Mouse (Mus musculus) forebrain, embryonic 16.5 days (tissue): Measurements from ENCODE around the gene Nfasc. TPM values are rescaled to one million over a fixed set of nuclear protein-coding genes. Genes with fewer than 3 reads are reported as not detected.

Source experiments
- ATAC-seq: fragments of 200-750 bp; cut with Nextera tagmentation; 2 replicates; pipeline ENCODE4 v1.8.0; 2017; ENCODE audit warnings: mild to moderate bottlenecking, moderate library complexity
- H3K27ac ChIP-seq: fragments of 300-500 bp; sonication (generic); 2 replicates; pipeline ENCODE4 v1.5.1; 2014; ENCODE audit warnings: low read length, control low read depth
- H3K27me3 ChIP-seq: fragments of 300-500 bp; sonication (generic); replicated peaks from 2 replicates; pipeline ENCODE4 v1.6.1; 2014; ENCODE audit warnings: low read length; ENCODE audit not compliant: control insufficient read depth, insufficient read depth
- H3K36me3 ChIP-seq: fragments of 300-500 bp; sonication (generic); 2 replicates; pipeline ENCODE4 v1.6.1; 2014; ENCODE audit not compliant: control insufficient read depth, insufficient read depth
- H3K4me1 ChIP-seq: fragments of 300-500 bp; sonication (generic); replicated peaks from 2 replicates; pipeline ENCODE4 v1.6.1; 2014; ENCODE audit warnings: low read length; ENCODE audit not compliant: control insufficient read depth, insufficient read depth
- H3K4me2 ChIP-seq: fragments of 300-500 bp; sonication (generic); 2 replicates; pipeline ENCODE4 v1.6.1; 2014; ENCODE audit warnings: mild to moderate bottlenecking, low read length, control low read depth
- H3K4me3 ChIP-seq: fragments of 300-500 bp; sonication (generic); replicated peaks from 2 replicates; pipeline ENCODE4 v1.5.1; 2014; ENCODE audit warnings: mild to moderate bottlenecking, low read length, control low read depth
- H3K9ac ChIP-seq: fragments of 300-500 bp; sonication (generic); replicated peaks from 2 replicates; pipeline ENCODE4 v1.6.1; 2014; ENCODE audit warnings: low read depth, low read length, control low read depth
- H3K9me3 ChIP-seq: fragments of 300-500 bp; sonication (generic); 2 replicates; pipeline ENCODE4 v1.6.1; 2016; ENCODE audit warnings: low read length; ENCODE audit not compliant: control insufficient read depth
- WGBS: fragments of 180-500 bp; shearing (Covaris S2); extraction: QIAGEN DNeasy Blood & Tissue Kit; methylation state at CpG from one replicate; pipeline ENCODE4 v1.1.7; 2014; 5-methylcytosine and 5-hydroxymethylcytosine counted together
- polyA plus RNA-seq: library from polyadenylated mRNA; unstranded; fragments of >200 nt; fragmentation: Nextera tagmentation; extraction: Ambion mirVana; gene quantifications from 2 replicates; pipeline ENCODE4 v1.2.1, GENCODE M21; 2015

Nfasc gene
- polyA plus RNA-seq, 1 experiment from 2014 or later = 61.8 TPM

DNA sequence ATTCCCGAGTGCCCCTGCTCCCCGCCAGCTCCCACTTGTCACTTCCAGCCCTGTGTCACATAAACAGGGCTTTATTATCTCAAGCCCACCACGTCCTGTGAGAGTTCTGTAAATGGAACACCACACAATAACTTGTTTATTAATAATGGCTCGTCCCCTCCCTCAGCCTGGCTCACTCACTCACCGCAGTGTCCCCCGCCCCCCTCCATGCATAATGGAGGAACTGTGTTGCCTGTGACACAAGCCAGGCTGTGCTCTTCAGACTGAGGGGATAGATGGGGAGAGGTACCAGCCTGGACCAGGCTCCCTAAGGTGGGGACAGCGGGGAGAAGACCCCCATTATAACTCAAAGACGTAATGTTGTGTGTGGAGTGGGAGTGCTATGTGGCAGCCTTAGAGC is 34.3 kb downstream of the Nfasc start:
- no peak overlapping the region for H3K4me2 ChIP-seq
- H3K27me3 ChIP-seq = no peaks in the 10 kb centered on the region
- H3K27ac ChIP-seq = no peak overlapping the region
- no peak overlapping the region for H3K4me3 ChIP-seq
- H3K9ac ChIP-seq = no peak overlapping the region
- WGBS = 46% methylated on average over 8 of the region's 8 CpGs
- no peaks in the 10 kb centered on the region for H3K36me3 ChIP-seq
- peaks cover 24% of the 10 kb centered on the region for H3K4me1 ChIP-seq
- no peaks in the 10 kb centered on the region for H3K9me3 ChIP-seq
- no peak for ATAC-seq

GRCm38 (mm10) chr1:132703467-132703866 is 38.1 kb downstream of the Nfasc start:
- Histone ChIP-seq H3K9me3 (no peaks in the 10 kb centered on the region), H3K27ac (no peak overlapping the region), H3K4me1 (peaks cover 14% of the 10 kb centered on the region), H3K27me3 (no peaks in the 10 kb centered on the region), H3K9ac (no peak overlapping the region), H3K36me3 (no peaks in the 10 kb centered on the region), H3K4me2 (no peak overlapping the region), H3K4me3 (no peak overlapping the region)
- ATAC-seq = no peak
- WGBS = 20% methylated on average over 5 of the region's 5 CpGs

DNA sequence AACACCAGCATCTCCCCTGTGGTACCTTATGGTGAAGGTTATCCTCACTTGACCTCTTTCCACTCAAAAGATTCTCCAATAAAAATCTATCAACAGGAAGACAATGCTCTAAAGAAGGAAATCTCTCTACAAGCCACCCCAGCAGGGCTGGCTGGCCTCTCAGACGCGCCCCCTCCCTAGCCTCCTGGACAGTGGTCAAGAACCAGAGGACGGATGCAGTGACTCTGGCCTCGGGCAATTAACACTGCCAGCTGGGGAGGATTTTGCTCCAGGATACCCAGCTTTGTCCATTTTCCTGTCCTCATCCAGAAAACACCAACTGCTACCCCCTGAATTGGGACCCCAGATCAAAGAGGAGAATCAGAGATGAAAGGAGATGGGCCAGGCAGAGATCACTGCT is 44.7 kb downstream of the Nfasc start:
- Histone ChIP-seq H3K4me2 (no peak overlapping the region), H3K27ac (peak overlapping the region; percentile 19; the same call in 1 of the 2 replicates), H3K4me1 (peaks cover 11% of the 10 kb centered on the region), H3K9ac (no peak overlapping the region), H3K9me3 (no peaks in the 10 kb centered on the region), H3K27me3 (no peaks in the 10 kb centered on the region), H3K36me3 (no peaks in the 10 kb centered on the region), H3K4me3 (no peak overlapping the region)
- no peak for ATAC-seq
- WGBS = 61% methylated on average over 4 of the region's 4 CpGs

GRCm38 (mm10) chr1:132696232-132696631 is 45.4 kb downstream of the Nfasc start:
- 26% methylated on average over 2 of the region's 2 CpGs for WGBS
- no peaks in the 10 kb centered on the region for H3K27me3 ChIP-seq
- H3K9ac ChIP-seq = no peak overlapping the region
- no peak overlapping the region for H3K4me3 ChIP-seq
- peak; percentile 80 for ATAC-seq
- no peaks in the 10 kb centered on the region for H3K9me3 ChIP-seq
- H3K4me1 ChIP-seq = peaks cover 11% of the 10 kb centered on the region
- no peaks in the 10 kb centered on the region for H3K36me3 ChIP-seq
- H3K27ac ChIP-seq = no peak overlapping the region
- H3K4me2 ChIP-seq = no peak overlapping the region

DNA sequence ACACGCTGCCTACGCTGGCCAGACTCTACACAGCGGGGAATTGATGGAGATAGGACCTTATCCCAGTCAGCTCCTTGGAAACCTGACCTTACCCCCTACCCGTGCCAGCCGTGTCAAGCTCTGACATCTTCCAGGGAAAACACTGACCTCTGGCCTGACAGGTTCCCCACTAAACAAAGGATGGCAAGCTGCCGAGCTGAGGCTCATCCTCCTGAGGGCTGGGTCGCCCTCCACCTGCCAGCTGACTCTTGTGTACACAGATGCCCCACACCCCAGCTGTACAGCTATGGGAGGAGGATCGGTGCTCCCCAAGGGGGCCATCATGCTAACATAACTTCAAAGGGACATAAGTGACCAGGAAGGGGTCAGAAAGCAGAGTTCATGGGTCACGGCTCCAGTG is 47.6 kb downstream of the Nfasc start:
- H3K4me1 ChIP-seq = peaks cover 14% of the 10 kb centered on the region
- H3K27me3 ChIP-seq = no peaks in the 10 kb centered on the region
- H3K36me3 ChIP-seq = no peaks in the 10 kb centered on the region
- H3K9me3 ChIP-seq = no peaks in the 10 kb centered on the region
- ATAC-seq = no peak
- no peak overlapping the region for H3K4me2 ChIP-seq
- WGBS = 69% methylated on average over 9 of the region's 9 CpGs
- H3K4me3 ChIP-seq = no peak overlapping the region
- no peak overlapping the region for H3K27ac ChIP-seq
- no peak overlapping the region for H3K9ac ChIP-seq

DNA sequence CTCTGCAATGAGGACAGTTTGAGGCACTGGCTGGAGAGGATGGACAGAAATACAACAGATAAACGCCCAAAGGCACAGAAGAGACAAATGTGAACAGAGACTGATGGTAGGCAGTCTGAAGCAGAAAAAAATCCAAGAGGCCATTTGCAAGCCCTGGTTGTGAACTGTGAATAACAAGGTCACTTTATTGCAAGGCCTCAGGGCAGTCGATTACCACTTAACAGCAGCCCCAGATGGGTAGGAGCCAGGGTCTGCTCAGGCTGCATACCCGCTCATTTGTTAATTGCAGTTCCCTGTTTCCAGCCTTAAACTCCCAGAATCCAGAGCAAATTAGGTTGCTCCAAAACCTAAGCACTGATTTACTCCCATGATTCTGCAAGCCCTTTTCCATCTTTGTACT is 52.4 kb downstream of the Nfasc start:
- 60% methylated on average over 3 of the region's 3 CpGs for WGBS
- Histone ChIP-seq H3K4me3 (no peak overlapping the region), H3K9ac (no peak overlapping the region), H3K4me1 (0 out of 2 replicates have a peak, but pooled peaks cover 3% of the 10 kb centered on the region), H3K9me3 (no peaks in the 10 kb centered on the region), H3K4me2 (no peak overlapping the region), H3K36me3 (0 out of 2 replicates have a peak, but pooled peaks cover 2% of the 10 kb centered on the region), H3K27me3 (no peaks in the 10 kb centered on the region), H3K27ac (no peak overlapping the region)
- ATAC-seq = no peak

- no peak overlapping the region for H3K27ac ChIP-seq
- no peaks in the 10 kb centered on the region; the same call in 1 of the 2 replicates for H3K9me3 ChIP-seq
- H3K4me2 ChIP-seq = no peak overlapping the region
- H3K36me3 ChIP-seq = no peaks in the 10 kb centered on the region
- peak; percentile 41; the same call in 1 of the 2 replicates for ATAC-seq
- no peaks in the 10 kb centered on the region for H3K27me3 ChIP-seq
- H3K4me3 ChIP-seq = no peak overlapping the region
- H3K4me1 ChIP-seq = 0 out of 2 replicates have a peak, but pooled peaks cover 7% of the 10 kb centered on the region
- no peak overlapping the region for H3K9ac ChIP-seq
- WGBS = 31% methylated on average over 12 of the region's 12 CpGs
Observed at GRCm38 (mm10) chr1:132678935-132679334, 62.7 kb downstream of the Nfasc start.

DNA sequence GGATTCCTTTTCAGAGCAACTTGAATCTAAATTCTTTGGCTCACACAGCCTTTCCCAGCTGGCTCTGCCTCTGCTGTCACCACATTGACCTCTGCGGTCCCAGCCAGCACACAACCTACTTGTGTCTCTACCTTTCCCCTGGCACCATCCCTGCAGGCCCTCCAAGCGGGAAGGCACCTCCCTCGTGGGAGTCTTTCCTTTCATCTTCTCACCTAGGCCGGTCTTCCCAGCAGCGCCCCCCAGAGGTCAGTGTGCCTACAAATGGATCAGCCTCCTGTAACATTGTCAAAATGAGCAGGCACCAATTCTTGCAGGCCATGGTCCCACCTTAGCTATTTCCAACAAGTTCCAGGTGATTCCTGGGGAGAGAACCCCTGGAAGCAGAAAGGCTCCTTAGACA is 63.5 kb downstream of the Nfasc start:
- Histone ChIP-seq H3K27me3 (no peaks in the 10 kb centered on the region), H3K4me2 (no peak overlapping the region), H3K9ac (no peak overlapping the region), H3K4me3 (no peak overlapping the region), H3K27ac (no peak overlapping the region), H3K4me1 (0 out of 2 replicates have a peak, but pooled peaks cover 7% of the 10 kb centered on the region), H3K9me3 (no peaks in the 10 kb centered on the region; the same call in 1 of the 2 replicates), H3K36me3 (no peaks in the 10 kb centered on the region)
- ATAC-seq = no peak
- 43% methylated on average over 5 of the region's 5 CpGs for WGBS

DNA sequence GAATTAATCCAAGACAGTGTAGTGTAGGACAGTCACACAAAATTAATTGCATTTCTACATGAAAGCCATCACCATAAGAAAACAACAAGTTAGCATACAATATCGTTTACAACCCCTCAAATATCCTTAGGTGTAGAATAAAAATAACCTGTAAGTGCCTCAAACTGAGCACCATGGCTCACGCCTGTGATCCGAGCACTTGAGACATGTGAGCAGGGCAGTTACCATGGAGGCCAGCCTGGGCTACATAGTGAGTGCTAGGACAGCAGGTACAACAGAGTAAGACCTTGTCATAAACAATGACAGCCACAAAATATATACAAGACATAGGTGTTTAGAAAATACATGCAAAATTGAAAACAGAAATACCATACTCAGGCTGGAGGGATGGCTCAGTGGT is 68.9 kb downstream of the Nfasc start:
- no peak for ATAC-seq
- Histone ChIP-seq H3K4me1 (peaks cover 5% of the 10 kb centered on the region), H3K4me2 (no peak overlapping the region), H3K9me3 (no peaks in the 10 kb centered on the region), H3K4me3 (no peak overlapping the region), H3K9ac (no peak overlapping the region), H3K27ac (no peak overlapping the region), H3K36me3 (no peaks in the 10 kb centered on the region), H3K27me3 (no peaks in the 10 kb centered on the region)
- WGBS = 96% methylated on average over 3 of the region's 3 CpGs

DNA sequence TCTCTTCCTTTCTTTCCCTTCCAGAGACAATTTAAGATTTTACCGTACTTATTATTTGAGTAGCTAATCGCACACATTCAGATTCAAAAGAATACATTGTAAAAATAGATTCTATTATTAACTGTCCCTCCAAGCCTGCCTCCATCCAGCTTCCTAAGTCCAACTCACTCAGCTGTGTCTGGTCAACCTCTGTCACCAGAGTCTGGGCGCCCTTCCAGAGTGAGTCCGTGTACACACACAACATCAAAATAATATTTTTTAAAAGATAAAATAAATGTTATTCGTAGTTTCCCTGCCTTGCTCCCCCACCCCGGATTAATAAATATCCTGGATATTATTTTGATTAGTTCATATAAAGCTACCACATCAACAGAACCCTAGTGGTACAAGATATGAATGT is 72.4 kb downstream of the Nfasc start:
- Histone ChIP-seq H3K9ac (no peak overlapping the region), H3K4me1 (peaks cover 5% of the 10 kb centered on the region), H3K4me2 (no peak overlapping the region), H3K27me3 (no peaks in the 10 kb centered on the region), H3K9me3 (no peaks in the 10 kb centered on the region), H3K27ac (no peak overlapping the region), H3K36me3 (no peaks in the 10 kb centered on the region), H3K4me3 (no peak overlapping the region)
- 89% methylated on average over 6 of the region's 6 CpGs for WGBS
- ATAC-seq = no peak
